Mouse (Mus musculus): ENCODE results near the gene Ap1s3.
"Not testable (repeated sequence)": the region's sequence is repeated elsewhere in the genome, so short reads cannot be mapped to it uniquely, and the experiment has no call there.

The Ap1s3 gene

GRCm38 (mm10) chr1:79669419-79669974 is 2.3 kb downstream of the Ap1s3 start:
- no peak for DNase-seq (ENCODE audit: low spot score)

- no peak for DNase-seq (ENCODE audit: low spot score)
Measured at GRCm38 (mm10) chr1:79664911-79665310, 6.9 kb downstream of the Ap1s3 start.

- DNase-seq (ENCODE audit: low spot score): no peak
Measured at GRCm38 (mm10) chr1:79659598-79659997, 12.2 kb downstream of the Ap1s3 start.

- DNase-seq (ENCODE audit: low spot score): no peak
Measured at GRCm38 (mm10) chr1:79657411-79657810, 14.4 kb downstream of the Ap1s3 start.

GRCm38 (mm10) chr1:79655819-79656555 is 15.8 kb downstream of the Ap1s3 start:
- peak; percentile 16 for DNase-seq (ENCODE audit: low spot score)

- DNase-seq (ENCODE audit: low spot score): no peak
Measured at GRCm38 (mm10) chr1:79654948-79655347, 16.8 kb downstream of the Ap1s3 start.

- DNase-seq (ENCODE audit: low spot score): no peak
Measured at GRCm38 (mm10) chr1:79643411-79644110, 28.2 kb downstream of the Ap1s3 start.

GRCm38 (mm10) chr1:79642680-79643079 is 29.1 kb downstream of the Ap1s3 start:
- no peak for DNase-seq (ENCODE audit: low spot score)

GRCm38 (mm10) chr1:79641355-79641754 is 30.4 kb downstream of the Ap1s3 start:
- peak; percentile 13 for DNase-seq (ENCODE audit: low spot score)

- DNase-seq (ENCODE audit: low spot score): peak; percentile 78
Measured at GRCm38 (mm10) chr1:79640151-79640550, 31.6 kb downstream of the Ap1s3 start.

GRCm38 (mm10) chr1:79639683-79640082 is 32.1 kb downstream of the Ap1s3 start:
- no peak for DNase-seq (ENCODE audit: low spot score)

- no peak for DNase-seq (ENCODE audit: low spot score)
Measured at GRCm38 (mm10) chr1:79639107-79639506, 32.7 kb downstream of the Ap1s3 start.

- no peak for DNase-seq (ENCODE audit: low spot score)
Measured at GRCm38 (mm10) chr1:79637768-79638167, 34.0 kb downstream of the Ap1s3 start.

GRCm38 (mm10) chr1:79631521-79631920 is 40.3 kb downstream of the Ap1s3 start:
- no peak for DNase-seq (ENCODE audit: low spot score)

- DNase-seq (ENCODE audit: low spot score): no peak
Measured at GRCm38 (mm10) chr1:79629726-79630125, 42.0 kb downstream of the Ap1s3 start.

- DNase-seq (ENCODE audit: low spot score): no peak
Measured at GRCm38 (mm10) chr1:79626140-79626539, 45.6 kb downstream of the Ap1s3 start.

GRCm38 (mm10) chr1:79619434-79619833 is 52.3 kb downstream of the Ap1s3 start:
- DNase-seq (ENCODE audit: low spot score): no peak

GRCm38 (mm10) chr1:79616492-79616891 is 55.3 kb downstream of the Ap1s3 start:
- no peak for DNase-seq (ENCODE audit: low spot score)

- DNase-seq (ENCODE audit: low spot score): no peak
Measured at GRCm38 (mm10) chr1:79614456-79614855, 57.3 kb downstream of the Ap1s3 start.

- not testable (repeated sequence) for DNase-seq (ENCODE audit: low spot score)
Measured at GRCm38 (mm10) chr1:79611271-79611670, 60.5 kb downstream of the Ap1s3 start.

GRCm38 (mm10) chr1:79608856-79609255 is 62.9 kb downstream of the Ap1s3 start:
- DNase-seq (ENCODE audit: low spot score): peak; percentile 39

- no peak for DNase-seq (ENCODE audit: low spot score)
Measured at GRCm38 (mm10) chr1:79602500-79602899, 69.3 kb downstream of the Ap1s3 start.
